Mouse (Mus musculus) MEL (cell line): Measurements from ENCODE around the gene Gm20388.

Experiments used
- HCFC1 ChIP-seq: IDR thresholded peaks from 2 replicates; pipeline ENCODE4 v1.6.1; 2012; ENCODE audit warnings: low read depth, mild to moderate bottlenecking, inconsistent platforms, low read length, improper control_type of control experiment, moderate library complexity
- POLR2A ChIP-seq, 2 experiments: IDR thresholded peaks; 2 replicates each; pipeline ENCODE4 v1.6.1; 2011 to 2012; ENCODE audit warnings: low read length in 2 of 2, mild to moderate bottlenecking in 2 of 2, control low read depth in 1 of 2, improper control_type of control experiment in 1 of 2, low read depth in 1 of 2, moderate library complexity in 1 of 2; ENCODE audit not compliant: control insufficient read depth in 1 of 2, insufficient read depth in 1 of 2, poor library complexity in 1 of 2
- TBP ChIP-seq: IDR thresholded peaks from 2 replicates; pipeline ENCODE4 v1.8.0; 2011; ENCODE audit warnings: low read depth, low read length, improper control_type of control experiment

- TF ChIP-seq HCFC1 (no peak), POLR2A (IDR thresholded peaks at IDR 0.05; ENCODE audit: control insufficient read depth in 1 of 2, insufficient read depth in 1 of 2, low read depth in 1 of 2, low read length in 2 of 2, poor library complexity in 1 of 2) (no peak), TBP (no peak)
Measured at GRCm38 (mm10) chr8:120962606-120963380, 1052.2 kb downstream of the Gm20388 start.
